Mouse (Mus musculus) lung, postnatal 36 days (tissue): ENCODE results near the gene Gm20826.
"Not testable (repeated sequence)": the region's sequence is repeated elsewhere in the genome, so short reads cannot be mapped to it uniquely, and the experiment has no call there.

ENCODE experiments used
- DNase-seq: peaks from one replicate; pipeline ENCODE4 v3.0.0; 2022; ENCODE audit warnings: mixed read lengths

Gm20826 gene

GRCm38 (mm10) chrY:7638389-7638788 is at the start of gene Gm20826:
Gene Gm20826 (minus strand): TSS chrY:7638489.
- not testable (repeated sequence) for DNase-seq
